Mouse (Mus musculus) bone marrow macrophage, adult 2 months (primary cell): ENCODE measurements around the gene Clns1a.

Source experiments
- CTCF ChIP-seq: IDR thresholded peaks from 2 replicates; pipeline ENCODE4 v1.5.1; 2012; ENCODE audit warnings: low read depth, mild to moderate bottlenecking, low read length, moderate library complexity
- POLR2A ChIP-seq: IDR thresholded peaks from 2 replicates; pipeline ENCODE4 v1.6.1; 2012; ENCODE audit warnings: mild to moderate bottlenecking, low read depth, low read length, borderline replicate concordance

GRCm38 (mm10) chr7:97741756-97742291 is 45.4 kb downstream of the Clns1a start:
- TF ChIP-seq CTCF = no peak
- TF ChIP-seq POLR2A = no peak
